Mouse (Mus musculus): ENCODE results near the gene Mrpl39. TPM values are rescaled to one million over a fixed set of nuclear protein-coding genes. Genes with fewer than 3 reads are reported as not detected.

Mrpl39 gene
- total RNA-seq, 2 experiments from 2014 or later: 19.7 to 27.6 TPM

DNA sequence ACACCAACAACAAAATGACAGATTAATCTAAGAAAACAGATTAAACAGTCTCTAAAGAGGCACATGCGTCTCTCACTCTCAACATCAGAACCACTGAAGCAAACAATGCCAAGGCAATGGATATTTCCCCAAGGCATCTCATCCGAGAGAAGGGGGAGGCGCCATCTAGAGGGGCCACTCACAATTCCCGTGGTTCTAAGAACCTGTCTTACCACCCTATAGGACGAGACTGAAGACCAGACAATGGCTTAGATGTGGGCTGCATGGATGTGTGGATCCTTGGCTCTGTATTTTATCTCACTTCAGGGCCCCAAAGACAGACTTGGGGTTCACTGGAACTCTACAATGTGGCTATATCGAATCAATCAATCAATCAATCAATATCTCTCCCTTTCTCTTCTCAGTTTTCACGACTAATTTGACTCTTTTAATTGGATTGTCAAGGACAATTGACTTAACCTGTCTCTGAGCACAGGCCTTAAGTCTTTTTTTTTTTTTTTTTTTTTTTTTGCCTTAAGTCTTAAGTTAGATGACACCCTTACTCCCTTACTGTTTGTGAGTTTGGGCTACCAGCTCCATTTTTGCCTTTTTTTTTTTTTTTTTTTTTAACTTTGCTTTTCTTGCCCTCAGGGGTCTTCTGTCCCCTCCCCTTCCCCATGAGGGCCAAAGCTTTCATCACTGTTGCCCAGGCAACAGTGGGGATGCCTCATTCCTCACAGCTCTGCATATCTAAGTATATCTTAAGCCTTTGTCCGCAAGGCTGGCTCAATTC, 37.1 kb upstream of the Mrpl39 start:
- DNase-seq (ENCODE audit: low spot score in 2 of 2): no peak
- TF ChIP-seq CTCF (conservative IDR thresholded peaks at IDR 0.05): peak; percentile 37
- no peak overlapping the region; the same call in 1 of the 2 replicates for H3K4me3 ChIP-seq

DNA sequence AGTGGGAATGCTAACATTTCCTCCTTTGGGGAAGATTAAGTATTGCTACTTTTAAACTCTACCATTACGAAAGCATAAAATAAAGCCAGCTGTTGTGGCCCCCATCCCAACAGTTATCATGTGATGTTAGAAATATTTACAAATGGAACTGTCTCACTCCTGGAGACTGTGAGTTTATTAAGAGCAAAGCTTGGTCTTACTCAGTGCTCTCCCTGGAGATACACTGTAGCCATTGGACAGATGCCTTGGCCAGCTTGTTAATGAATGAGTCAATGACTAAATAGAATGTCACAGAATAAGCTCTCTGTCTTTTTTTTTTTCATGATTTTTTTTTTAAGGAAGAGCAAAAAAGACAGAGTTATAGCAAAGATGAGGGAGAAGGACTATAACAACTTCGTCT, 35.9 kb upstream of the Mrpl39 start:
- DNase-seq (ENCODE audit: low spot score in 2 of 2): no peak
- Histone ChIP-seq H3K27ac (no peak overlapping the region), H3K4me3 (no peak overlapping the region)
- no peak for TF ChIP-seq CTCF (conservative IDR thresholded peaks at IDR 0.05)

More for the DNA sequence above, 37.1 kb upstream of the Mrpl39 start:
- H3K27ac ChIP-seq: 0 out of 2 replicates have a peak overlapping the region, but pooled peaks have one; percentile 90

DNA sequence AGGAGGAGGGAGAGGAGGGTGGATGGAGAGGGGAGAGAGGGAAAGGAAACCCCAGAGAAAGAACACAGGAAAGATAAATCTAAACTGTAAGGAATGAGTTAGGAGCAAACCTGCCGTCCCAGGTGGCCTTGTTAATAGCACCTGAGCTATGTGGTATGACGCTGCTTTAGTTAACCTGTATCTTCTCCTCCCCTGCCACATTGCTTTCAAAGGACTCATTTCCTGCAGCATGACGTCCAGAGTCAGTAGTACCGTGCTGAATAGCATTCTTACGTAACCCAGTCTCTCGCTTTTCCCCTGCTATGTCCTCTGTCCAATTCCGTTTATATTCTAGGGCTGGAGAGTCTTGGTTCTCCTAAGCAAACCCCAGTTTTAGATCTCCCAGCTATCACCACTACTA, 35.3 kb upstream of the Mrpl39 start:
- TF ChIP-seq CTCF (conservative IDR thresholded peaks at IDR 0.05): no peak
- no peak overlapping the region for H3K27ac ChIP-seq

GRCm38 (mm10) chr16:84769619-84770464, 34.3 kb upstream of the Mrpl39 start:
- Histone ChIP-seq H3K4me3 (no peak overlapping the region), H3K27ac (no peak overlapping the region)
- no peak for DNase-seq (ENCODE audit: low spot score in 2 of 2)
- TF ChIP-seq CTCF (conservative IDR thresholded peaks at IDR 0.05): no peak

More for the DNA sequence above, 35.3 kb upstream of the Mrpl39 start:
- no peak overlapping the region for H3K4me3 ChIP-seq
- DNase-seq (ENCODE audit: low spot score in 2 of 2): no peak

DNA sequence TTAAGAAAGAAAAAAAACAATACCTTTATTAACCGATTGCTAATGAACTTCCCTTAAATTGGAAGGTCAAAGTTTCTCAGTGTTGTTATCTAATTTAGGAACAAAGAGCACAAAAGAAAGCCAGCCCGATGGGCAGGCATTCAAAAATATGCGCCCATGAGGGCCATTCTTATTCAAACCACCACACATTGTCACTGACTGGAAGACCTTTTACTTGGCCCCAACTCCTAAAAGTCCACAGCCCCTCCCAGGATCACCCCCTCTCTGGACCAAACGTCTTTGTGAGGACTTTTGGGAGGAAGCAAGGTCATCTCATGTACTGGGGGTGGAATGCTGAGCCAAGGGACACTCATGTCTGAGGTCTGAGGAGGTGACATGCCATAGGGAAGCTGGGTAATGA, 33.6 kb upstream of the Mrpl39 start:
- DNase-seq (ENCODE audit: low spot score in 2 of 2): no peak
- TF ChIP-seq CTCF (conservative IDR thresholded peaks at IDR 0.05): no peak

GRCm38 (mm10) chr16:84767956-84768355, 32.4 kb upstream of the Mrpl39 start:
- Histone ChIP-seq H3K4me3 (no peak overlapping the region), H3K27ac (no peak overlapping the region)
- no peak for TF ChIP-seq CTCF (conservative IDR thresholded peaks at IDR 0.05)
- DNase-seq (ENCODE audit: low spot score in 2 of 2): no peak

More for the DNA sequence above, 33.6 kb upstream of the Mrpl39 start:
- no peak overlapping the region for H3K4me3 ChIP-seq
- no peak overlapping the region for H3K27ac ChIP-seq

GRCm38 (mm10) chr16:84745721-84746306, 10.3 kb upstream of the Mrpl39 start:
- no peak for DNase-seq (ENCODE audit: low spot score in 2 of 2)
- Histone ChIP-seq H3K4me3 (no peak overlapping the region), H3K27ac (peak overlapping the region; percentile 59; the same call in 1 of the 2 replicates)
- TF ChIP-seq CTCF (conservative IDR thresholded peaks at IDR 0.05): no peak

DNA sequence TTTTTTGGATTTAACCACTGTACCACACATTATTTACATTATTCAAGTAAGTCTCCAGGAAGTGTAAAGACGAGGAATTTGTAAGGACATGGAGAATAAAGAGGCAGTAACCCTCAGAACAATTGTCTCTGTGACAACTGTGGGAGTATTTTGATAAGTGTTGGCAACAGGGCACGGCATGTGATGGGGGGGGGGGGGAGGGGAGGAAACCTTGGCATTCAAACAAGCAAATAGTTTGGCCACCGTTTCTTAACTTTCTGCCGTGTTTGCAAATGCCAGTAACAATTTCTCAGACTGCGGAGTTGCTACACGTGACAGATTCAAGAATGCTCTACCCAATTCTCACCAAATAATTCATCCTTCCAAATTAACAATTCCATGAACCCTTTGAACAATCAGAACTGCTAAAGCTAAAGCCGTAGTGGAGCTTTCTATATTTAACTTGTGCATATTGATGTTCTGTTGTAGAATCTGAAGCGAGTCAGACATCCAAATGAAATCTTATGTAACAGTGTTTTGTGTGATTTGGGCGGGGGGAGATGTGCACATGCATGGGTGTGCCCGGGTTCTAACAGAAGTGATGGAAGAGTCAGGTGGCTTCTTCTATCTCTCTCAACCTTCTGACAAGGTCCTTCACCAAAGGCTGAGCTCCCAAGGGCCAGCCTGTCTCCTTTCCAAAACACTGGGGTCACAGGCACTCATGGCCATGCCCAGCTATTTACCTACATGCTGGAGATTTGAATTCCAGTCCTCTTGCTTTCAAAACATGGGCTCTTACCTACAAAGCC, 9.4 kb upstream of the Mrpl39 start:
- DNase-seq (ENCODE audit: low spot score in 2 of 2): no peak
- peak overlapping the region; percentile 59; the same call in 1 of the 2 replicates for H3K27ac ChIP-seq

GRCm38 (mm10) chr16:84737358-84737757, 1.8 kb upstream of the Mrpl39 start:
- Histone ChIP-seq H3K27ac (no peak overlapping the region), H3K4me3 (no peak overlapping the region)
- peak; percentile 39 for TF ChIP-seq CTCF (conservative IDR thresholded peaks at IDR 0.05)
- DNase-seq (ENCODE audit: low spot score in 2 of 2): no peak

More for the DNA sequence above, 9.4 kb upstream of the Mrpl39 start:
- H3K4me3 ChIP-seq: no peak overlapping the region; the same call in 1 of the 2 replicates
- no peak for TF ChIP-seq CTCF (conservative IDR thresholded peaks at IDR 0.05)

DNA sequence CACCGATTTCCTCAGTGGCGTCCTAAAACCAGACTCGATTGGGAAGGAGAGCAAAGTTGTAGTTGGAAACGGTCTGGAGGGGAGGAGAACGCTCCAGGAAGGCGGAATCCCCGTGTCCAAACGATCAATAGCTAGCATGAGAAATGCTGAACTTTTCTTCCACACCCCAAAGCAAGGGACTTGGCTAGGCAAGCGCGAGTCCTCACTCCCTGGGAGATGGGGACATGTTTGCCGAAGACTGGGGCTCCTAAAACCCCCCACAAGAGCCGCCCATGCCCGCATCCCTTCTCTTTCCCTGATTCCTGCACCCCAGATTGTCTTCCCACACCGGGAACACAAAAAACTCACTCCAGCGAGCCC, 756 bp downstream of the Mrpl39 start:
- H3K27ac ChIP-seq: peak overlapping the region; percentile 87
- H3K4me3 ChIP-seq: peak overlapping the region; percentile 86
- no peak for TF ChIP-seq CTCF (conservative IDR thresholded peaks at IDR 0.05)
- no peak for DNase-seq (ENCODE audit: low spot score in 2 of 2)

GRCm38 (mm10) chr16:84720670-84721069, 14.9 kb downstream of the Mrpl39 start:
- no peak for DNase-seq (ENCODE audit: low spot score in 2 of 2)
- Histone ChIP-seq H3K27ac (no peak overlapping the region), H3K4me3 (no peak overlapping the region)
- TF ChIP-seq CTCF (conservative IDR thresholded peaks at IDR 0.05): no peak

GRCm38 (mm10) chr16:84718250-84718649, 17.3 kb downstream of the Mrpl39 start:
- TF ChIP-seq CTCF (conservative IDR thresholded peaks at IDR 0.05): no peak
- no peak for DNase-seq (ENCODE audit: low spot score in 2 of 2)
- Histone ChIP-seq H3K27ac (no peak overlapping the region), H3K4me3 (no peak overlapping the region)
